Mouse (Mus musculus) ES-E14 (cell line): ENCODE measurements at regions not wholly inside any gene's neighbourhood (a gene's known extent, or its start where the extent isn't known, plus 50 kb on each side); places are given as distances from the start of the nearest gene placed in this dataset.

Experiments used
- ZC3H11A ChIP-seq: IDR thresholded peaks from 2 replicates; pipeline ENCODE4 v1.6.1; 2012; ENCODE audit warnings: low read depth, mild to moderate bottlenecking, inconsistent platforms, low read length, borderline replicate concordance
- ZNF384 ChIP-seq: IDR thresholded peaks from 2 replicates; pipeline ENCODE4 v1.6.1; 2012; ENCODE audit warnings: low read depth, low read length, inconsistent platforms

DNA sequence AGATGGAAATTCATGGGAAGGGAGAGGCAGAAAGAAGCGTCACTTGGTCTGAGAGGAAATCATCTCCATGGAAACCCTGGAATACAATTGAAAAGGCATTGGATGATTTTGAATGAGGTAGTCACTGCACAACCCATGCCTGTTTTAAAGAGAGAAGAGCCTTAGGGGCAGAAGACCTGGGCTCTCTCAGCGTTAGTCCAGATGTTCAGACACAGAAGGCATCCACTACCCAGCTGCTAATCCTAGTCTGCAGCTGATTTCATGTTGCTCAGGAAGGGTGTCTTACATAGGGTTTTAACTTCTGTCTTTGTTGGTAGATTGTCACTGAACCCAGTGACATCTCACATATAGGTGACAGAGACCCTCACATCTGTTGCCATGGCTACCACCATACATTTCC lies 318.8 kb upstream of the Tyrp1 start:
- no peak for TF ChIP-seq ZC3H11A
- no peak for TF ChIP-seq ZNF384
